Mouse (Mus musculus) urinary bladder, adult 2 months (tissue): Measurements from ENCODE around the gene Atf6b. TPM values are rescaled to one million over a fixed set of nuclear protein-coding genes. Genes with fewer than 3 reads are reported as not detected.
A peak's percentile ranks its signal among the peaks of the same experiment; 100 is the strongest.

Source experiments
- DNase-seq: peaks from one replicate; pipeline ENCODE4 v3.0.0; 2022; ENCODE audit warnings: low spot score
- polyA plus RNA-seq: library from polyadenylated mRNA; depleted of rRNA; stranded (reverse); fragments of >200 nt; gene quantifications from 2 replicates; pipeline ENCODE4 v1.2.3, GENCODE M21; 2012; rRNA removed

Gene Atf6b
- polyA plus RNA-seq = 39.2 and 42.1 TPM in 2 replicates

DNA sequence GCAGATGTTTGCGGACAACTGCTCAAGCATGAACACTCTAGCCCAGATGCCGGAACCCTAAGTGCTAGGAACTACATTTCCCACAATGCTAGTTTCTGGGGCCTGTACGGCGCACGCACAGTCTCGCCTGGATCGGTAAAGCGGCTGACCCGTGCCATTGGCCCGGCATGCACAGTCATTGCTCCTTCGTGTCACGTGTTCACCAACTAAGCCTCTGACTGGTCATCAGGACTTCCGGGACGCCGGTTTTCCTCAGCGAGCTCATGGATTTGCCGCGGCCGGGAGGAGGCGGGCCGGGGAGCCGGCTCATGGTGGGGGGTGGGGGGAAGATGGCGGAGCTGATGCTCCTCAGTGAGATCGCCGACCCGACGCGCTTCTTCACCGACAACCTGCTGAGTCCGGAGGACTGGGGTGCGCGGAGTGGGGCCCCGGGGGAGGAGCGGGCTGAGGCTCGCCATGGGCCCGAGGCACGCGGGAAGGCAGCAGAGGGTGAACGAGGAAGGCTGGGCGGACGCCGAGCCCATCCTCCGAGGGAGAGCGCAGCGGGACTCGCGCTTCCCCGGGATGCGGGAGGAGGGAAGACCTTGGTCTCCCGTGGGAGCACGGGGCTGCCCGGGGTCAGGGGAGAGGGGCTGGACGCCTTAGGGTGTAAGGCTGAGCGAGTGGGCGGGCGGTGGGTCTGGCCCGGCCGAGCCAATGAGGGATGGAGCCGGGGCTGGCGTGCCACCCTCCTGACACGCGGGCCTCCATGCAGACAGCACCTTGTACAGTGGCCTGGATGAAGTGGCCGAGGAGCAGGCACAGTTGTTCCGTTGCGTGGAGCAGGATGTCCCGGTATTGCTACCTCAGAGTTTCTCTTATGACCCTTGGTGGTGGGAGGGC is at the start of gene Atf6b:
Gene Atf6b (plus strand): TSS at position 241 of the 882 bp plus-strand sequence.
- DNase-seq = peak; percentile 79

DNA sequence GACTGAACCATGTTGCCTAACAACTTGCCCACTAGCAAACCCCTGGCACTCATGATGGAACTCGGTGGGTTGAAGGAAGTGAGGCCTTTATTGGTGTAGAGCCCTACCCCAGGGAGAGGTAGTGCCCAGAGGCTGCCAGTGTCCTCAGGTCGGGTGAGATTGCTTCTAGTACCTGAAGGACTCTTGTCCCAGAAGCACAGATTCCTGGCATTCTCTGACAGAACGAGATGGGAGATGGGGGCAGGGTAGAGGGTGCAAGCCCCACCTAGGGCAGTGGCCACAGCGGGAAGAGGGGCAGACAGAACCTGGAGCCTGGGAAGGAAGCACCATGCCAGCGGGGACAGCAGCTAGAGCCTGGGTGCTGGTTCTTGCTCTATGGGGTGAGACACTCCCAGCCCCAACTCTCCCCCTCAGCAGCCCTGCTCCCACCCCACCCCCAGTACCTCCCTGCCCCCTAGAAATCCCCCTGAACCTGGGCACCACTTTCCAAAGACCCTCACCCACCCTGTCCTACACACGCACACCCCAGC is 49.3 kb upstream of the Atf6b start, which contains the start of gene Ager:
Gene Ager (plus strand): TSS at position 297 of the 530 bp plus-strand sequence.
- no peak for DNase-seq

DNA sequence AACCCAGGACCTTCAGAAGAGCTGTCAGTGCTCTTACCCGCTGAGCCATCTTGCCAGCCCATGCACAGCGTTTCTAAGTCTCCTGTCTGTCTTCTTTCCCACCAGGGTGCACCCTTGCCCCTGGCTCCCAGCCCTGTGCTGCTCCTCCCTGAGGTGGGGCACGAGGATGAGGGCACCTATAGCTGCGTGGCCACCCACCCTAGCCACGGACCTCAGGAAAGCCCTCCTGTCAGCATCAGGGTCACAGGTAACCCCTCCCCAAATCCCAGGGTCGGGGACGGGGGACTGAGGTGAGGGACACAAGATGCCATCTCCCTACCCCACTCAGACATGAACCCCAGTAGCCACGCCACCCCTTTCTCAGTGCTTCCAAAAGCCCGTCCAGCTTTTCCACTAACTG is 47.1 kb upstream of the Atf6b start:
- DNase-seq = no peak

DNA sequence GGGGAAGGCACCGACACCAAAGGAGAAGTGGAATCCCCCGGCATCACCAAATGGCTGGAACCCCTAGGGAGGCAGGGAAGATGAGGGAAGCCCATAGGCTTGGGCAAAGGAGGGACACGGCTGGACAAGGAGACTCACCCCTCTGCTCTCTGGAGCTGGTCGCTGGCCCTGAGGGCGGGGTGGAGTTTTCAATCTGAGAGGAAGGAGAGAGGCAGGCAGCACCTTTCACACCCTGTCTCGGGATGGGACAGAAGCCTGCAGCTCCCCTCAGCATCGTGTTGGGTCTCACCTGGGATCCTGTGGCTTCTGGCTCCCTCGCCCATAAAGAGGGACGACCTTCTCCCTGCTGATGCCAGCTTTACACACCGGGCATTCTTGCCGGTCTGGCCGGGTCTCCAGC is 45.1 kb upstream of the Atf6b start:
- no peak for DNase-seq

DNA sequence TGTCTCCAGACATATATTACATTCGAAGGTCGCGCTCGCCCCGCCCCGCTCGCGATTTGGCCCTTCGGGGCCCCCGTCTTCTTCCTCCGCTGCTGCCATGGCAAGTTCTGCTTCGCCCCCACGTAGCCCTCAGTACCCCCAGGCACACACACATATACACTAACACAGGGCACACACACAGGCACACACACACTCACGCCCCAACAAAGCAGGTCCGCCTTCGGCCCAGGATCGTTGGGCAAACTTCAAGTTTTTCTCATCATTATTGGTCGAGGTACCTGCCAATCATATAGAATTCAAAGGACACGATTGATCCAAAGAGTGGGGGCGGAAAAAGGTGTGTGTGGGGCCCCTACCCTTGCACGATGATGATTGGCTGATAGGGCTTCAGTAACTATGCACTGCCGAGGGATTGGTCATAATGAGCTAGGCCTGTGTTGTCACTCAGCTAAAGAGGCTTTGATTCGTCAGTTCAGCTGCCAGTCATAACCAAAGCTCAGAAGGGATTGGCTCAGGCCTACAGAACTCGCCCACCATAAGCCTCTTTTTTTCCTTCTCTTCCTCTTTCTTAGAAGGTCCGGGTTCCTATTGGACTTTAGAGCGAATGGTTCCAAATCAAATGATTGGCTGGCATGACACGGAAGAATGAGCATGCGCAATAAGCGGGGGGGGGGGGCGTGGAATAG is 43.4 kb upstream of the Atf6b start, which contains the start of gene Rnf5:
Gene Rnf5 (minus strand): TSS at position 316 of the 686 bp plus-strand sequence.
- DNase-seq = peak; percentile 77

DNA sequence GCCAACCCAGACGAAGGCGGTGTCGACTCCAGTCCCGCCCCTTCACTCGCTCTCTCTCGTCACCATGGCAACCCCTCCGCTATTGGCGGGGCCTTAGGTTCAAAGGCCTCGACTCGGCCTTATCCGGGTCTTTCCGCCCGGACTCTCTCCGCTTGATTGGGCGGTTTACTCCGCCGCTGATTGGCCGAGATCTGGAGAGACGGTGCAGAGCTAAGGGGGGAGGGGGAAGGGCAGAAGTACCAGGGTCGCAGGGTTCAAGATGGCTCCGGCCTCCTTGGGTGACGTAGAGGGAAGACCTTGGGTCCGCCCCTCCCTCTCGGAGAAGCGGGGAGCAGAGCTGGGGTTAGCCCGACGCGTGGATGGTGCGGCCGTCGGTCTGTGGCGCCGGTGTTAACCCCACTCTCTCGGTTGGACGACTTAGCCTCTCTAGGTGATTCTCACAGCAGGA is 42.9 kb upstream of the Atf6b start, which contains the start of gene Agpat1:
Gene Agpat1 (plus strand): TSS at position 202 of the 448 bp plus-strand sequence.
- peak; percentile 82 for DNase-seq

DNA sequence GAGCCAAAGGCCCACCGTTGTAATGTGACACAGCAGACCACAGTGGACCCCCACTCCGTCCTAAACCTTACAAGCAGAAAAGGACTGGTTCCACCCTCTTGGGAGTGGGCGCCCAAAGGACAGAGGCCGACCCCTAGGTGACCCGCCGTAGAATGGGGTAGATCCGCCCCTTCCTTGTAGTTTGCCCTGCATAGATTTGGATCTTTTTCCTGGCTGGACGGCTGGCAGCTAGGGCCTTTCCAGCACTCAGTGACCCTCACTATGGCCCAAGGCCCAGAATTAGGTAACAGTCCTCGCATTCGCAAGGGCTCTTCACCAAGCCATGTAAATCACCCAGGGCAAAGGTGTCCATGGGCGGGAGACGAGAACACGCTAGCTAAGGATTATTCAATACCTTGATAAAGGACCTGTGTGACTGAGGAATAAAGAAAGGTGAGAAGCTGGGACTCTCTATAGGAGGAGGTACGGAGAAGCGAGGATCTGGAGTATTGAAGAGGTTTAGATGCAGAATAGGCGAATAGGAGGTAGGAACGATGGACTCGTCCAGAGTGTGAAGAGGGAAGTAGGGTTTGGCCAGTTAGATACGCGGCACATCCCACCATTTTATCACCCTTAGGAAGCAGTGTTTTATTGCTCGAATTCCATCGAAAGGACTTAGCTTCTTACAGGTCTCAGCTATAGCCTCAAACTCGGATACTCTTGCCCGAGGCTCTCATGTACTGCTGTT is 42.3 kb upstream of the Atf6b start:
- DNase-seq = no peak

DNA sequence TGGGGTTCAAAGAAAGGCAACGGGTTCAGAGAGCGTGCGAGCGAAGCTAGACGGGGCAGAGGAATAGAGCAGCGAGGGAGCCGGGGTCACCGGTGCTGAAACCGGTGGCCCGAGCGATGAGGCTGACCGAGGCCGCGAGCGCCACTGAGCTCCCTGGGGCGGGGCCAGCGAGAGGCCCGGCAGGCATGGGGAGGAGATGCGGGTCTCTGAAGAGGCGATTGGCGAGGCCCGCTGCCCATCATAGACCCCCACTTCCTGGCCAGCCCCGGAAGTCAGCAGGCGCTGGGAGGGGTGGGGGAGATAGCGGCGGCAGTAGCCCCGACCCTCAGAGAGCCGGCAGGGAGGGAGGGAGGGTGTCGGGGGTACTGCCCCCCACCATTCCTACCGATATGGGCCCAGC is 41.3 kb upstream of the Atf6b start:
- DNase-seq = peak; percentile 94

DNA sequence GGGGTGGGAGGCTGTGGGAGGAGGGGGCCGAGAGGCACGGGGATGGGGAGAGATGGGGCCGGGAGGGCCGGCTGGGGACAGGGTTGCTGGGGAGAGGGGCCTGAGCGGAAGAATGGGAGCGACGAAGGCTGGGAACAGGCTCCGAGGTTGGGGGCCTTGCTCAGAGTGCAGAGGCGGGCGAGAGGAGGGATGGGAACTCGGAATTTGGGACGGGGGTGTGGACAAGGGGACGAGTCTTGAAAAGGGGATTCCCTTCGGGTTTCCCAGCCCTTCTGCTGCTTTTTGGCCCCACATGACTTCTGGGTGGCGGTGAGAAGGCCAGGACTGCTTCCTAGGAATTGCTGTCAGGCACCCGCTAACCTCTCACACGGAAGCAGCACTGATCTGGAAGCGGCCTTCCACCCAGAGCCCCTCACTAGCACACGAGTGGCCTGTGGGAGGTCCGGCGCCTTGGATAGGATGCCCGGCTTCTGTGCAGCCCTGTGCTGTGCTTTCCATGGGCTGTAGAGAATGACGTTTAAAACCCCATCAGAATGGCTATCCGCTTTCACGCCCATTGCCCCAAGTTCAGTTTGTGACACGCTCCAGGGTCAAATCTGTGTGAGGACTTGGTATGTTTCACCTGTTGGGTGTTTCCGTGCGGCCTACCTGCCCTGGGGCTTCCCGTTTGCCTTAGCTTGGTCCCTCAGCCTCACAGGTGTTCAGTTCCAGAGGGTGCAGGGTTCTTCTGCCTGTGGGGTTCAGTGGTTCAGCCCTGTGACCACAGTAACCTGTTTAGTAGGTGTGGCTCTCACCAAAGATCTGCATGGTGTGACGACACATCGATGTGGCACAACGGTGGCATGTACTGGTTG is 40.5 kb upstream of the Atf6b start:
- no peak for DNase-seq

DNA sequence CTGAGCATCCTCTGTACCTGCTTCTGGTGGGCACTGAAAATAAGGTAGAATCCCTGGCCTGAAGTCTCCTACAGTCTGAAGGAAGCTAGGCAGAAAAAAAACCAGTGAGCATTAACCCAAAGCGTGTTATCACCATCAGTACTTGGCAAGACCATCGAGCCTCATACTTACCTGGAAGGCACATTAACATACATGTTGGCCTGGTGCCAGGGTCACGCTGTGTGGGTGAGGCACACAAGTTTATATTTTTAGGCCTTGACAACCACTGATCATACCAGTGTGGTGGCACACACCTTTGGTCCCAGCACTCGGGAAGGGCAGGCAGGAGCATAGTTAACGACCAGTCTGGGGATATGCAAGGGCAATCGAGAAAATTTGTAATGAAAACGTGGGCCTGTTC is 38.9 kb upstream of the Atf6b start:
- no peak for DNase-seq

DNA sequence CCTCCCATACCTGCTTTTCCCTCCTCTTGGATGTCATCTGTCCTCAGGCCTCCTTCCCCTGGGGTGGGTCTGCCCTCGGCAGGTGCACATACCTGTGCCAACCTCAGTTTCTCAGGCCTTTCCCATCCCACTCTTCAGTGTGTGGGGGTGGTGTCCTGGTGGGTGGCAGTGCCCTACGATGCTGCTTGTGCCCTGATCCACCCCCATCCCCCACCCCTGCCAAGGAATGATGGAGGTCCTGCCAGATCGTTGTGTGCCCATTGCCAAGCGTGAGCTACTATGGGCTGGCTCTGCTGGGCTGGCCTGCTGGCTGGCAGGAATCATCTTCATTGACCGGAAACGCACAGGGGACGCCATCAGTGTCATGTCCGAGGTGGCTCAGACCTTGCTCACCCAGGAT is 35.9 kb upstream of the Atf6b start:
- DNase-seq = no peak

DNA sequence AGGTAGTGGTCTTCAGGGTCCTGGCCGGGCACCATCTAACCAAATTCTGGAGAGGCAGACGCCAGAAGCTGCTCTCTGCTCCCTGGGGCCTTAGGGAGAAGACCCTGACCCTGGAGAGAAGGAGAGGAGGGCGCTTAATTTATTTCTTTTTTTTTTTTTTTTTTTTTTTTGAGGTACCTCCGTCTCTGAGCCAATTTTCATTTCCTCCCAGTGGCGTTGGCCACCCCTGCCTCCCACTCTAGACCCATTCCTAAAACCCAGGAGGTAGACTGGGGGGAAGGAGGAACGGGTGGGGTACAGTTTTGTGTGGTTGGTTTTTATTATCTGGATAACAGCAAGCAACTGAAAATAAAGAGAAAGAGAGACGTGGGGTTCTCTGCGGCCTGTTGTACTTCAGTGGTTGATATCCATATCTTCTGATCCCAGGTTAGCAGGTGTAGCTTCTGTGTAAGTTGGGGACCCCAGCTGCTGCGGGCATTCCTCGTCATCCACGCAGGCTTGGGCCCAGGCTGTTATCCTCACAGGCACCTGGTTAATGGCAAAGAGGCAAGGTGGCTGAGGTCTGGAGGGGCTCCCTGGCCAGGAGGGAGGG is 33.8 kb upstream of the Atf6b start:
- DNase-seq = no peak

DNA sequence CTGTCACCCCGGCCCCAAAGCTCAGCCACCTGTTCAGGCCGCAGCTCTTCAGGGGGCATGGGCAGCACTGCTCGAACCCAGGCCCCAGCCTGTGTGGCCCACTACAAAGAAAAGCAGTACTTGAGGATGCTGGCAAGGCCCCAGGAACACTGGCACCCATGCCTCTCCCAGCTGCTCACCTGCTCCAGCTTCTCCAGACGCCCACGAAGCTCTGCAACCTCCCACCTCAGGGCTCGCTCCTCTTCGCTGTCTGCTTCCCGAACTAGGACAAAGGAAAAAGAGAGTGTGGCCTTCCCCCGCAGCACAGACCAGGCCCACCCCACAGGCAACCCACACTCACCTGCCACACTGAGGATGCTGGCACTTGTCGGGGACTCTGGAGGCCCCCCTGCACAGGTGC is 33.1 kb upstream of the Atf6b start:
- no peak for DNase-seq

DNA sequence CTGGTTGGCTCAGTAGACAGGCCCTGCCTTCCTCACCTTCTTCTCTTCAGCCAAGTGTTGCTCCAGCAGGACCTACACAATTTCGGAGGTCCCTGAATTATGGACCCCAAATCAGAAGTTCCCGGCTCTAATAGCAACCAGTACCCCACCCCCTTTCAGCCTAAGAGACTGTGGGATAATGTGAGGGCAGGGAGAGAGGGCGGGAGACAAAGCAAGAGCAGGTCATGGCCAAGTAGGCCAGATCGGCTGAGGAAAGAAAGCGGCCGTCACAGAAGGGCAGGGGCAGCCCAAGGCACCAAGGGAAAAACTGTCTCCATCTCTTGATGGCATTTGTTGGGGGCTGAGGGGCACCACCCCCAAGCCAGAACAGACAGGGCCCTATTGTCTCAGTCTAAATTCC is 31.1 kb upstream of the Atf6b start, which contains the start of gene Egfl8:
Gene Egfl8 (minus strand): TSS at position 101 of the 400 bp plus-strand sequence.
- no peak for DNase-seq

DNA sequence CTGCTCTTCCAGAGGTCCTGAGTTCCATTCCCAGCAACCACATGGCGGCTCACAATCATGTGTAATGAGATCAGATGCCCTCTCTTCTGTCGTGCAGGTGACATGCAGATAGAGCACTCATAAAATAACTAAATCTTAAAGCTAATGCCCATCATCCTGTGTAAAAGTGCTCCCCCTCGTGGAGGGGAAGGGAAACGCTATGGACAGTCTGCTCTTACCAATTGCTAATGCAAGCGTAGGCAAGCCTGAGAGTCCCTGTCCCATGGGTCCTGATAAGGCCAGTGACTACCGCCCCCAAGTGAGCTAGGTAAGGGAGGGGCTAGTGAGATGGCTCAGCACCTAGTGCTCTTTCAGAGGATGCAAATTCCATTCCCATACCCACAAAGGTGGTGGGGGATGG is 27.9 kb upstream of the Atf6b start:
- DNase-seq = peak; percentile 38

DNA sequence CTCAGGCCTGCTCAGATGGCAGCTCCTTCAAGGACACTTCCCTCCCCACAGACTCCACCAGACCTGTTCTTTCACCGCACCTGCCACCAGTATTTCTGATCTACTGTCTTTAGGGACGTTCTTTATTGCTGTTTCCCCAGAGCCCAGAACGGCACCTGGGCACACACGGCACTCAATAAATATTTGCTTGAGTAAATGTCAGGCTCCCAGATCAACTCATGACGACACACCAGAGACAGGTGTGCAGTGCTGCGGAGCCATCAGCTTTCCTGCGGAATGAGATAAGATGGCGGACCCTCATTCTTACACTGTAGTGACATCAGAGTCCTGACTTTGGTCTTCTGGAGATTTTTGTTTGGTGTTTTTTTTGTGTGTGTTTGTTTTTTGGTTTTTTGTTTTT is 25.9 kb upstream of the Atf6b start:
- DNase-seq = no peak

DNA sequence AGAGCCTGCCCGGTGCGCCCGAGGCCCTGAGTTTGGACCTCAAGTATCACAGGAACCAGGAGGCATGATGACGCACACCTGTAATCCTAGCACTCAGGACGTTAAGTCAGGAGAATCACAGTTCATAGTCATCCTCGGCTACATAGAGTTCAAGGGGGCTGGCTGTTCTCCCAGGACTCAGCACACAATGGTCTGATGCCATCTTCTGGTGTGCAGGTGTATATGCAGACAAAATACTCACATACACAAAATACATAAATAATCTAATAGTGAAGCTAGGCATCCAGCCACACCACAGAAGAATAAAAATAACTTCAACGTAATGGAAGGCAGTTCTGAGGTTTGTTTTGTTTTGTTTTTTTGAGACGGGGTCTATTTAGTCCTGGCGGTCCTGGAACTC is 23.8 kb upstream of the Atf6b start:
- DNase-seq = no peak

DNA sequence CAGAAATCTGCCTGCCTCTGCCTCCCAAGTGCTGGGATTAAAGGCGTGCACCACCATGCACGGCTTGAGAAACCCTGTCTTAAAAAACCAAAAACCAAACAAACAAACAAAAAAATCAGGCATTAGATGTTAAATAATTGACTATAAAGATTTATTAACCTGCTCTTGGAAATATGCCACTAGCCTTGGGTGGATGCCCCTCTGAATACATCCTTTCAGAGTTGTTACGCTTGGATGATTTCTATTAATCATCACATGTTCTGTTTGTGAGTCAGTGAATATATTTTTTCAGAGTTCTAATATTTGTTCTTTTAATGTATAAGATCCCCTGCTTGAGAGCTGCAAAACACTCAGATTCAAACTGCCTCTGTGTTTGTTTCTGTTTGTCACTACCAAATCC is 22.0 kb upstream of the Atf6b start:
- DNase-seq = no peak

DNA sequence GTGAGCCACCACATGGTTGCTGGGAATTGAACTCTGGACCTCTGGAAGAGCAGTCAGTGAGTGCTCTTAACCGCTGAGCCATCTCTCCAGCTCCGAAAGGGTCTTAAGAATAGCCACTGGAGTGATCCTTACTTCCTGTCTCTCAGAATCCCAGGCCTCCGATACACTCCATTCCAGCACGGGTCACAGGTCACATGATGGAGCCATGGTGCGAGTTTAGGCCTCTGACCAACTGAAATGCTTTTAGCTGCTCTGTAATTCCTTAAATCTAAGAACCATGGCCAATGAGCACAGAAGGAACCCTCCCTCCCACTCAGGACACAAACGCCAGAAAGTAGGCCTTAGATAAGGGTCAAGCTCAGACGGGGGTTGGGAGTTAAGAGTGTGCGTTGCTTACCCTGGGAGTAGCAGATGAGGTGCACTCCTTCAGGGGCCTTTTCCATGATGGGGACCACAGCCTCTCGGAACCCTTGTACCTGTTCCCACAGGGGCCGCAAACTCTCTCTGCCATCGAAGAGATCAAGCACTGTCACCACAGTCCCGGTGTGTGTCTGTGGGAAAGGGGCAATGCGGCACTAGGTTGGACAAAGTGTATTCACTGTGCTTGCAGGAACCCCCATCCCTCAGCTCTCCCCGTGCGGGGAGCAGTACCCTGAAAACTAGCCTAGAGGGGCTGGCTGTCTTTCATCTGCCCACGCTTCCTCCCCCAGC is 20.7 kb upstream of the Atf6b start:
- DNase-seq = peak; percentile 22

DNA sequence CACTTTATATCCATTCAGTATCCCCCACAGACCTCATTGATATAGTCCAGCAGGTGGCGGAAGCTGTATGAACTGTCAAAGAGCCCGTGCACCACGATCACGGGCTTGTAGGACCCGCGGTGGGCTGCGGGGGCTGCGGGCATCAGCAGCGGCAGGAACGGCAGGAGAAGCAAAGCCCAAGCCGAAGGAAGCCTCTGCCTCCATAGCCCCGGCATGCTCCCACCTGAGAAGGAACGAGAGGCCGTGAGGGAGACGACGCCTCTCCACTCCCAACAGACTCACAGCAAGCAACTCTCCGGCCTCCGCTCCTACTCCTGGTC is 20.2 kb upstream of the Atf6b start:
- DNase-seq = no peak
